Mouse (Mus musculus): ENCODE data around the gene Serpina6. TPM values are rescaled to one million over a fixed set of nuclear protein-coding genes. Genes with fewer than 3 reads are reported as not detected.
"Not testable (repeated sequence)": the region's sequence is repeated elsewhere in the genome, so short reads cannot be mapped to it uniquely, and the experiment has no call there.

Gene Serpina6
- polyA plus RNA-seq, 1 experiment from 2014 or later = not detected

DNA sequence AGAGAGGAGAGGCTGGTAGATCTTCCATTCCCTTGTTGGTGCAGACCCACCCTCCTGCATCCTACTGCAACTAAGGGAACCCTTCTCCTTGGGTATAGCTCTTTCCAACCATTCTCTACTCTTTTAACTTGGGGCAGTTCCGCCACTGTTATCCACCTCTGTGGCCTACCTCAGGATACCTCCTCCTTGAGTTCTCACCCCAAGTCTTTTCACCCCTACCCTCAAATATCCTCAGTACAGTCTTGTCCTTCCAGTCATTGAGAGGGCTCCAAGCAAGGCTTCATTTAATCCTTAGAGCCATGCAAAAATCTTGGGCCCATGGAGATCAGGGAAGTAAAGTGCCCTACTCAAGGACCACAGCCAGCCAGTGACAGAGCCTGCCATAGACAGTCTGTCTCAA is 19.0 kb upstream of the Serpina6 start, which contains the start of gene Serpina16:
TSS of gene Serpina16 (minus strand) at position 101 of the 400 bp plus-strand sequence.
- Histone ChIP-seq H3K36me3 (replicated peaks) (no peaks in the 10 kb centered on the region), H3K4me1 (no peaks in the 10 kb centered on the region), H3K4me3 (no peak within 1 kb of the TSS), H3K27ac (no peak within 1 kb of the TSS), H3K9me3 (no peaks in the 10 kb centered on the region; the same call in 1 of the 2 replicates), H3K27me3 (ENCODE audit: poor library complexity, severe bottlenecking) (no peaks in the 10 kb centered on the region)
- DNase-seq (ENCODE audit: extremely low spot score, low spot score) = no peak
- 88% methylated on average over 1 of the region's 1 CpGs for WGBS

DNA sequence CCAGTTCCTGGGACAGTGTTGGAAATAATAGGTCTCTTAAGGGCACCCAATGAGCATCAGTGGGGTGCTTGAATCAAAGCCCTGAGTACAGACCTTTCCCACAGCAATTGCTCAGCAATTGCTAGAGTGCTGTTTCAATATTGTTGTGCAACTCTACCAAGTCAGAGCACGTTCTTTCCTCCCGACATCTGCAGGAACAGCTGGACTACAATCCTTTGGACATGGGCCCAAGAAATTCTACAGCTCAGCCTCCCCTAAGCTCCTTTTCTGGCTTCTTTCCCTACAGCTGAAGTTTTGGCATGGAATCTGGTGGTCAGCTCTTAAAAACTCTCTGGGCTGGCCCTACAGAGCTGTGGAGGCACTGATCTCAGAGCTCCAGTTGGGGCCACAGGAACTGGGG is 16.2 kb upstream of the Serpina6 start:
- DNase-seq (ENCODE audit: extremely low spot score, low spot score) = no peak
- no peak overlapping the region for H3K27ac ChIP-seq
- H3K4me1 ChIP-seq = no peaks in the 10 kb centered on the region
- no peaks in the 10 kb centered on the region; the same call in 1 of the 2 replicates for H3K9me3 ChIP-seq
- no peaks in the 10 kb centered on the region for H3K27me3 ChIP-seq (ENCODE audit: poor library complexity, severe bottlenecking)
- 90% methylated on average over 2 of the region's 2 CpGs for WGBS
- no peak overlapping the region for H3K4me3 ChIP-seq
- no peaks in the 10 kb centered on the region for H3K36me3 ChIP-seq (replicated peaks)

GRCm38 (mm10) chr12:103671483-103671882 is 14.5 kb upstream of the Serpina6 start:
- Histone ChIP-seq H3K4me1 (no peaks in the 10 kb centered on the region), H3K9me3 (no peaks in the 10 kb centered on the region; the same call in 1 of the 2 replicates), H3K27ac (no peak overlapping the region), H3K36me3 (replicated peaks) (no peaks in the 10 kb centered on the region), H3K27me3 (ENCODE audit: poor library complexity, severe bottlenecking) (no peaks in the 10 kb centered on the region), H3K4me3 (no peak overlapping the region)
- DNase-seq (ENCODE audit: extremely low spot score, low spot score) = no peak
- 79% methylated on average over 3 of the region's 3 CpGs for WGBS

- Histone ChIP-seq H3K9me3 (no peaks in the 10 kb centered on the region; the same call in 1 of the 2 replicates), H3K4me3 (no peak overlapping the region), H3K4me1 (no peaks in the 10 kb centered on the region), H3K36me3 (replicated peaks) (no peaks in the 10 kb centered on the region), H3K27ac (no peak overlapping the region), H3K27me3 (ENCODE audit: poor library complexity, severe bottlenecking) (no peaks in the 10 kb centered on the region)
- DNase-seq (ENCODE audit: extremely low spot score, low spot score) = no peak
- 80% methylated on average over 2 of the region's 2 CpGs for WGBS
These were observed 14.0 kb upstream of the Serpina6 start for GRCm38 (mm10) chr12:103670964-103671363.

DNA sequence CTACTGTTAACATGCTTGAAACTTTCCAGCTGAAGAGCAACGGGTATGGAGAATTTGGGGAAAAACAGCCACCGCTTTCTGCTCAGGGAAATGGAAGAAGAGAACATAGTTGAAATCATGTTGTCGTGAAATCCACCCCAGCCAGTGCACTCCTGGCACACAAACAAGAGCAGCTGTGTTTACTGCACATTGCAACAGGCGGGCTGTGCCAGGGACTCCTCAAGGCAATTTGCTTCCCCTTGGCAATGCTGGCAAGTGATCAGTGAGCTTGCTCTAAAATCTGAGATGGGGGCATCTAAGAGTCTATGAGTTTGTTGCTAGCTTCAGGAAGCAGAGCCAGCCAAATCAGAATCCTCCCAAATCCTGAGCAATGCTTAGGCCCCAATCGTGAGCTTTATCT is 13.3 kb upstream of the Serpina6 start:
- H3K27me3 ChIP-seq (ENCODE audit: poor library complexity, severe bottlenecking) = no peaks in the 10 kb centered on the region
- H3K9me3 ChIP-seq = no peaks in the 10 kb centered on the region; the same call in 1 of the 2 replicates
- DNase-seq (ENCODE audit: extremely low spot score, low spot score) = no peak
- no peaks in the 10 kb centered on the region for H3K4me1 ChIP-seq
- H3K27ac ChIP-seq = no peak overlapping the region
- WGBS = 90% methylated on average over 5 of the region's 5 CpGs
- no peaks in the 10 kb centered on the region for H3K36me3 ChIP-seq (replicated peaks)
- H3K4me3 ChIP-seq = no peak overlapping the region

DNA sequence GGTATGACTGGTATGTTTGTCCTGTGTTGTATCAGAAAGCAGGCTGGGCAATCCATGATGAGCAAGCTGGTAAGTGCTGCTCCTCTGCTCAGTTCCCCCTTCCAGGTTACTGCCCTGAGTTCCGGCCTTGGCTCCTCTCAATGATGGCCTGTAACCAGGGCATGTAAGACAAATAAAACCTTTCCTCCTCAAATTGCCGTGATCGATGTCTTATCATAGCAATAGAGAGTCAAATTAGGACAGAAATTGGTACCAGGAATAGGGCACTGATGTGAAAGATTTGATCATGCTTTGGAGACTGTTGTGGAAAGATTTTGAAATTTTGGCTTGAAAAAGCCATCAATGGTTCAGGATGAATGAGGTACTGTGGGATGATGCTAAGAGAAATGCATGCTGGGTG is 8.3 kb upstream of the Serpina6 start:
- H3K27ac ChIP-seq = no peak overlapping the region
- no peaks in the 10 kb centered on the region for H3K9me3 ChIP-seq
- no peaks in the 10 kb centered on the region for H3K36me3 ChIP-seq (replicated peaks)
- H3K27me3 ChIP-seq (ENCODE audit: poor library complexity, severe bottlenecking) = no peaks in the 10 kb centered on the region
- no peak overlapping the region for H3K4me3 ChIP-seq
- H3K4me1 ChIP-seq = no peaks in the 10 kb centered on the region
- no peak for DNase-seq (ENCODE audit: extremely low spot score, low spot score)
- WGBS = 87% methylated on average over 3 of the region's 3 CpGs

GRCm38 (mm10) chr12:103662053-103662452 is 5.0 kb upstream of the Serpina6 start:
- not testable (repeated sequence) for H3K9me3 ChIP-seq; H3K36me3 ChIP-seq (replicated peaks); H3K4me3 ChIP-seq; H3K4me1 ChIP-seq; DNase-seq (ENCODE audit: extremely low spot score, low spot score); H3K27ac ChIP-seq; H3K27me3 ChIP-seq (ENCODE audit: poor library complexity, severe bottlenecking)

DNA sequence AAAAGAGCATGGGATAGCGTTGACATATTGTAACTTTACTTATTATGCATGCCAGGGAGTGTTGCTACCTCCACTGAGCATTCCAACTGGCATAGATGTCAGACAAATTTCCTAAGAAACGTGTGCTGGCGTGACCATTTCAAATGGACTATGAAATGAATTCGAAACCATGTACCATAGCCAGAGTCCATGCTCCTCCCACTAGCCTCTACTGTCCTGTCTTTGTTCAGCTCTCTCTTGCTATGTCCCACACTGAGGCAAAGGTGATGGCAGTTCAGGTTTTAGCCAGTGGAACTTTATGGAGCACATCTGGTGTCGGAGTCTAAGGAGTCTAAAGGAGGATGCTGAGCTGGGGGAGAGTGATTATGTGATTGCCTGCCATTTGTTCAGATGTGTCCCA is 3.1 kb upstream of the Serpina6 start:
- WGBS = 88% methylated on average over 5 of the region's 5 CpGs

GRCm38 (mm10) chr12:103659171-103659570 is 2.2 kb upstream of the Serpina6 start:
- WGBS = 88% methylated on average over 2 of the region's 2 CpGs
- Histone ChIP-seq H3K27me3 (ENCODE audit: poor library complexity, severe bottlenecking) (no peaks in the 10 kb centered on the region), H3K27ac (no peak overlapping the region), H3K9me3 (no peaks in the 10 kb centered on the region), H3K4me1 (no peaks in the 10 kb centered on the region), H3K36me3 (replicated peaks) (no peaks in the 10 kb centered on the region), H3K4me3 (no peak overlapping the region)
- DNase-seq (ENCODE audit: extremely low spot score, low spot score) = no peak

More for the DNA sequence above, 3.1 kb upstream of the Serpina6 start:
- H3K27me3 ChIP-seq (ENCODE audit: poor library complexity, severe bottlenecking) = no peaks in the 10 kb centered on the region
- DNase-seq (ENCODE audit: extremely low spot score, low spot score) = no peak
- no peaks in the 10 kb centered on the region for H3K4me1 ChIP-seq
- H3K4me3 ChIP-seq = no peak overlapping the region
- no peak overlapping the region for H3K27ac ChIP-seq
- no peaks in the 10 kb centered on the region for H3K36me3 ChIP-seq (replicated peaks)
- H3K9me3 ChIP-seq = no peaks in the 10 kb centered on the region

GRCm38 (mm10) chr12:103657991-103658390 is 979 bp upstream of the Serpina6 start:
- H3K4me1 ChIP-seq = no peaks in the 10 kb centered on the region
- no peak overlapping the region for H3K4me3 ChIP-seq
- DNase-seq (ENCODE audit: extremely low spot score, low spot score) = no peak
- no peak overlapping the region for H3K27ac ChIP-seq
- H3K9me3 ChIP-seq = no peaks in the 10 kb centered on the region
- 87% methylated on average over 10 of the region's 10 CpGs for WGBS
- H3K36me3 ChIP-seq (replicated peaks) = no peaks in the 10 kb centered on the region
- no peaks in the 10 kb centered on the region for H3K27me3 ChIP-seq (ENCODE audit: poor library complexity, severe bottlenecking)

DNA sequence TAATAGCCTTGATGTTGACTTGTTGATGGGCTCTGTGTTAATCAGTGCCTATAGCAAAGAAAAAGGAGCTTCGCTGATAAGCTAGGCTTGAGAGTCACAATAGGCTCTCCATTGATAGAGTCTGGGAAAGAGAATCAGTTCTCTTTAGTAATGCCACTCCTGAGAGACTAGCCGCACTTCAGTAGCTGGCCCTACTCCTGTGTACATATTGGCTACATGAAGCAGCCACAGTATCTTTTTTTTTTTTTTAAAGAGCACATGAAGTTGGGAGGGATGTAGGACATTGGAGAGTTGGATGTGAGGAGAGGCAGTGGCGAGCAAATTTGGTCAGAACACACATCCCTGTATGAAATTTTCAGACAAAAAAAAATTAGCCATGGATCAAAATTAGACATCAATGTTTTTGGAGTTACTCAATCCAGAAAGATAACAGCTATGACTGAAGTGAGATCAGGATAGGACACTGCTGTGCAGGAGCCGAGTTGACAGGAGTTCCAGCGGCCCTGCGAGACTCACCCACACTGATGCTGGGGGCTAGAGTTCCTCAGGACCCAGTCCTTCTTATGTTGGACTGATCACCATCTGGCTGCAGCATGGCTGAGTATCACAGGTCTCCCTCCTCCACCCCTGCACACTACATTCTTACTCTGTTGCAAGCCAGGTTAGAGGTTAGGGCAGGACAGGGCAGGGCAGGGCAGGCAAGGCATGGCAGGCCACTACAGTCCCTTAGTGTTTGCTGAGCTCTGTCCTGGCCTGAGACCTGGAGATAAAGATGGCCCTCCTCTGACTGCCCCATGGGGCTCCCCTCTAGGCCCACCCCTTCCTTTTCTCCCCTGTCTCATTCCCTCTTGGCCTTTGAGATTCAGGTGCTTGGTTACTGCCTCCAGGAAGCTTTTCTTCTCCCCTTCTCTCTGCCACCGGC is 1.6 kb downstream of the Serpina6 start:
- H3K27ac ChIP-seq = no peak overlapping the region
- 88% methylated on average over 7 of the region's 7 CpGs for WGBS
- no peak for DNase-seq (ENCODE audit: extremely low spot score, low spot score)
- H3K27me3 ChIP-seq (ENCODE audit: poor library complexity, severe bottlenecking) = no peaks in the 10 kb centered on the region
- H3K4me1 ChIP-seq = no peaks in the 10 kb centered on the region
- H3K4me3 ChIP-seq = no peak overlapping the region
- H3K36me3 ChIP-seq (replicated peaks) = no peaks in the 10 kb centered on the region
- H3K9me3 ChIP-seq = no peaks in the 10 kb centered on the region

- no peaks in the 10 kb centered on the region for H3K27me3 ChIP-seq (ENCODE audit: poor library complexity, severe bottlenecking)
- DNase-seq (ENCODE audit: extremely low spot score, low spot score) = no peak
- H3K4me1 ChIP-seq = no peaks in the 10 kb centered on the region
- H3K36me3 ChIP-seq (replicated peaks) = no peaks in the 10 kb centered on the region
- no peak overlapping the region for H3K4me3 ChIP-seq
- H3K27ac ChIP-seq = no peak overlapping the region
- WGBS = 98% methylated on average over 2 of the region's 2 CpGs
- no peaks in the 10 kb centered on the region for H3K9me3 ChIP-seq
These were observed 3.2 kb downstream of the Serpina6 start for GRCm38 (mm10) chr12:103653836-103654235.

GRCm38 (mm10) chr12:103646314-103646713 is 10.7 kb downstream of the Serpina6 start:
- Histone ChIP-seq H3K4me3 (no peak overlapping the region), H3K27ac (no peak overlapping the region), H3K9me3 (no peaks in the 10 kb centered on the region), H3K27me3 (ENCODE audit: poor library complexity, severe bottlenecking) (no peaks in the 10 kb centered on the region), H3K36me3 (replicated peaks) (no peaks in the 10 kb centered on the region), H3K4me1 (no peaks in the 10 kb centered on the region)
- WGBS = 84% methylated on average over 2 of the region's 2 CpGs
- no peak for DNase-seq (ENCODE audit: extremely low spot score, low spot score)
